Mouse (Mus musculus): ENCODE data around the gene Smyd4. TPM values are rescaled to one million over a fixed set of nuclear protein-coding genes. Genes with fewer than 3 reads are reported as not detected.

The Smyd4 gene
- polyA plus RNA-seq, 1 experiment from 2014 or later, result 13.8 TPM

DNA sequence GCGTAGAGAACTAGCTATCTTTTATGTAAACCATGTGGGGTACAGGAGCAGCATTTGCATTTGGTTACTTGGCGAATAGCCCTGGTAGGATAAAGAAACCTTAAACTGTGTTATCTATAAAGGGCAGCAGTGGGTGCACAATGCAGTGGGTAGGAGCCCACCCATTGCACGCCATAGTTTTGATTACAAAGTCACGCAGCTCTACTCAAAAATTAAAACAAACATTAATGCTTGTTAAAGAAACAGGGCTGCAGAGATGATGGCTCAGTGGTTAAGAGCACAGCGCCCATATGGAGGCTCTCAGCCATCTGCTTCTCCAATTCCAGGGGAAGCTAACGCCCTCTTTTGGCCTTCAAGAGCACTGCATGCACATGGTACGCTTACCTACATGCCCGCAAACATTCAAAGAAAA is 24.9 kb upstream of the Smyd4 start:
- Histone ChIP-seq H3K27ac (replicated peaks) (no peak overlapping the region), H3K4me2 (replicated peaks) (no peak overlapping the region), H3K4me1 (0 out of 2 replicates have a peak, but pooled peaks cover 12% of the 10 kb centered on the region), H3K9me3 (replicated peaks) (no peaks in the 10 kb centered on the region), H3K4me3 (replicated peaks) (no peak overlapping the region), H3K9ac (no peak overlapping the region), H3K36me3 (peaks cover 7% of the 10 kb centered on the region; the same call in 1 of the 2 replicates), H3K27me3 (no peaks in the 10 kb centered on the region)
- WGBS, result 59% methylated on average over 8 of the region's 8 CpGs
- ATAC-seq (ENCODE audit: insufficient number of reproducible peaks, low FRiP score, low TSS enrichment, low read depth), result no peak

DNA sequence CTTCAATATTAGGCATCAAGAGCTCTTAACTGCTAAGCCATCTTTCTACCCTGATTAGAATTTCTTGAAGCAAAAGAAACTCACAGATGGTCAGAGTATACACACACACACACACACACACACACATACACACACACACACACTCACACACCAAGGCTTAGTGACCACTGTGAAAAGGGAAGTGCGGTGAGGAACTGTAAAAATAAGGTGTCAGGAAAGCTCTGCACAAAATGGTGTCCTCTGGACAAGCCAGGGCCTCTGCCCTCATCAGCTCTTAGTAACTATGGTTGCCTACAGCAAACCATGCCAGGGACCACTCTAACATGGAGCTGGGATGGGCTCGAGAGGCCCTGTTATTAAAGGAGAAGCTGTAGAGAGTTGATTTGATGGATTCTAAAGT is 23.8 kb upstream of the Smyd4 start:
- Histone ChIP-seq H3K9me3 (replicated peaks) (no peaks in the 10 kb centered on the region), H3K36me3 (peaks cover 8% of the 10 kb centered on the region; the same call in 1 of the 2 replicates), H3K4me2 (replicated peaks) (no peak overlapping the region), H3K27me3 (no peaks in the 10 kb centered on the region), H3K9ac (no peak overlapping the region), H3K4me3 (replicated peaks) (no peak overlapping the region), H3K4me1 (0 out of 2 replicates have a peak, but pooled peaks cover 12% of the 10 kb centered on the region), H3K27ac (replicated peaks) (no peak overlapping the region)
- WGBS, result 91% methylated on average over 2 of the region's 2 CpGs
- ATAC-seq (ENCODE audit: insufficient number of reproducible peaks, low FRiP score, low TSS enrichment, low read depth), result no peak

DNA sequence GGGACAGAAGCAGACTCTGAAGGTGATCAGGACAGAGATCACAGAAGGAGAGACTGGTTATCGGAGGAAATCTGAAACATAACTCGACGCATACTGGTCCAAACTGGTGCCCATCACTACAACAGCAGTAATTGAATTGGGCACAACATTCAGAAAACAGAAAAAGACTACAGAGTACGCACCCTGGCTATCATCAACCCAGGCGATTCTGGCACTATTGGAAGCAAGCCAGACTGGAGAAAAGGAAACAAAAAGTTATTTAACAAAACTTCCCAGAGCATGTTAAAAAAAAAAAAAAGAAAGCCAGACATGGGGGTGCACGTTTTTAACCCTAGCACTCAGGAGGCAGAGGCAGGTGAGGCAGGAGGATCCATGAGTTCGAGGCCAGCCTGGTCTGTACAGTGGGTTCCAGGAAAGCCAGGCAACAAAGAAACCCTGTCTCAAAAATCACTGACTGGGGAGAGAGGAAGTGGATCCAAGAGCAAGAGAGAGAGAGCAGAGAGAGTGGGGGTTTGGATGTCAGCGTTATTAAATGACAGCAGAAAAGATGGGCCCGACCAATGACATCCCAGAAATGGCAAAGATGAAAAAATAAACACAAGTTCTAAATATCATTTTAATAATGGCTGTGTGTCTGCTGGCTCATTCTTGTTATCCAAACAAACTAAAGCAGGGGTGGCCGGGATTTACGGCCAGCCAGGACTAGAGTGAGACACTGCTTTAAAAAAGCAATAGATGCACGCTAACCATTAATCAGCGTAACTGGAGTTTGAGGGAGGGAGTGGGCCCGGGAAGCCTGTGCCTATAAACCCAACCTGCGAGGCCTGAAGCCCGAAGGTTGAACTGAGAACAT is 22.9 kb upstream of the Smyd4 start:
- ATAC-seq (ENCODE audit: insufficient number of reproducible peaks, low FRiP score, low TSS enrichment, low read depth), result no peak
- no peak overlapping the region for H3K4me2 ChIP-seq (replicated peaks)
- WGBS, result 73% methylated on average over 16 of the region's 16 CpGs
- peaks cover 7% of the 10 kb centered on the region; the same call in 1 of the 2 replicates for H3K36me3 ChIP-seq
- no peak overlapping the region for H3K27ac ChIP-seq (replicated peaks)
- no peaks in the 10 kb centered on the region for H3K27me3 ChIP-seq
- H3K4me1 ChIP-seq, result 0 out of 2 replicates have a peak, but pooled peaks cover 12% of the 10 kb centered on the region
- H3K9ac ChIP-seq, result no peak overlapping the region
- no peaks in the 10 kb centered on the region for H3K9me3 ChIP-seq (replicated peaks)
- no peak overlapping the region for H3K4me3 ChIP-seq (replicated peaks)

DNA sequence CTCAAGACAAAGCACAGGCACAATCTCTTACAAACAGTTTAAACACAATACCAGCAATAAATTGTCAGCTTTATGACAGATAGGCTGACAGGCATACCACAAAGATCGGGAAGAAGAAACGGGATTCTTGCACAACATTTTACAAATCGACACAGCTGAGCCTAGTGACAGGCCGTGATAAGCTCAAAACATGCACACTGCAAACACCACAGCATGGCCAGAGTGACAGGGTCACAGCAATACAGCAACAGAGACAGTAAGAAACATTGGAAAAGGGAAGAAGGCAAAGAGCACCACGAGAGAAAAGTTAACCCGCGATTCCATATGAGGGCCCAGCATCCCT is 22.3 kb upstream of the Smyd4 start:
- Histone ChIP-seq H3K9ac (no peak overlapping the region), H3K27ac (replicated peaks) (no peak overlapping the region), H3K4me2 (replicated peaks) (no peak overlapping the region), H3K27me3 (no peaks in the 10 kb centered on the region), H3K4me3 (replicated peaks) (no peak overlapping the region), H3K36me3 (peaks cover 8% of the 10 kb centered on the region), H3K4me1 (0 out of 2 replicates have a peak, but pooled peaks cover 12% of the 10 kb centered on the region), H3K9me3 (replicated peaks) (no peaks in the 10 kb centered on the region)
- WGBS, result 74% methylated on average over 7 of the region's 7 CpGs
- ATAC-seq (ENCODE audit: insufficient number of reproducible peaks, low FRiP score, low TSS enrichment, low read depth), result no peak

DNA sequence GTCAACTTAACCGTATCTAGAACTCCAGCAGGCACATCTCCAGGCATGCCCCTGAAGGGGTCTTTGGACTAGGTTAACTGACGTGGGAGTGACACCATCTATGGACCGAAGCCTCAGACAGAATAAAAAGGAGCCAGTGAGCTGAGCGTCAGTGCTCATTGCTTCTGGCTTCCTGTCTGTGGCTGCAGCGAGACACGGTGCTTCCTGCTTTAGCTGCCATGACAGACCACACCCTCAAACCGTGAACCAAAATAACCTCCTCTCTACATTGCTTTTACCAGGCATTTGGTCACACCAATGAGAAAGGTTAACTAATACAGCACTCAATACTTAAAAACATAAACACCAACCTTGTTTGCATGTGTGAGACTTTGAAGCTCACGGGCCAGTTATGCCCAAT is 11.6 kb upstream of the Smyd4 start:
- no peaks in the 10 kb centered on the region for H3K4me1 ChIP-seq
- peaks cover 61% of the 10 kb centered on the region for H3K36me3 ChIP-seq
- no peaks in the 10 kb centered on the region for H3K9me3 ChIP-seq (replicated peaks)
- no peak for ATAC-seq (ENCODE audit: insufficient number of reproducible peaks, low FRiP score, low TSS enrichment, low read depth)
- H3K27me3 ChIP-seq, result no peaks in the 10 kb centered on the region
- no peak overlapping the region for H3K4me3 ChIP-seq (replicated peaks)
- H3K4me2 ChIP-seq (replicated peaks), result no peak overlapping the region
- no peak overlapping the region for H3K27ac ChIP-seq (replicated peaks)
- H3K9ac ChIP-seq, result no peak overlapping the region
- 82% methylated on average over 8 of the region's 8 CpGs for WGBS

DNA sequence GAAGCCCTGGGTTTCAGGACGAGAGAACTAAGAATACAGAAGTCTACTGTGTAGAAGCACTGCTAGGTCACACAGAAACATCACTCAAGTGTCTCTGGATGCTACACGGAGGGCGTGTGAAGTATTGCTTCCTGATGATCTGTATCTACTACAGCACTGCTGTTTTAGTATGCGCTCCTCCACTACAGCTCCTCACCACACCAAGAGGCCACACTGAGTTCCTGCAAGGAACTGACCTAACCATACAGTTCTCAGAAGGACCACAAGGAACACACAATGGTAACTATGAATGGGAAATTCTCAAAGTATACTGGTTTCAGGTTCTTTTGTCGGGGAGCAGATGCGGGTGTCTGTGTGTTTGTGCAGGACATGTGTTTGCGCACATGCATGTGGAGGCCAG is 11.0 kb upstream of the Smyd4 start:
- Histone ChIP-seq H3K27ac (replicated peaks) (no peak overlapping the region), H3K9ac (no peak overlapping the region), H3K4me2 (replicated peaks) (no peak overlapping the region), H3K9me3 (replicated peaks) (no peaks in the 10 kb centered on the region), H3K4me1 (no peaks in the 10 kb centered on the region), H3K4me3 (replicated peaks) (no peak overlapping the region), H3K36me3 (peaks cover 64% of the 10 kb centered on the region), H3K27me3 (no peaks in the 10 kb centered on the region)
- 89% methylated on average over 7 of the region's 7 CpGs for WGBS
- no peak for ATAC-seq (ENCODE audit: insufficient number of reproducible peaks, low FRiP score, low TSS enrichment, low read depth)

DNA sequence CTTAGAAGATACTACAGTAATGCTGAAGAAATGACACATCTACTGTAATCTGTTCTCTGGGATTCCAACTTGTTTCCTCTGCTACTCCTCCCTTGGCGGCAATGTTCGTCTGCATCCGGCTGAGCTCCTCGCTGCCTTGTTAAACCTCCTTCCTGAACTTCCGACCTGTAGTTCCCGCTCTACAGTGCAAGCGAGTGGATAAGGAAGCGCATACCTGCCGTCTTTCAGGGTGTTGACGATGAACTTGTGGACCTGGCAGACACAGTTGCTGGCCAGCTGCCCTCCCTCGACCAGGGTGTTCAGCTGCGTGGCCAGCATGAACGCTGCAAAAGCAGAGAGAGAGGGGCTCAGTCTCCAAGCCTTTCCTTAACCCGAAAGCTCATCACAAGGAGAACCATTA is 8.2 kb upstream of the Smyd4 start:
- no peaks in the 10 kb centered on the region for H3K27me3 ChIP-seq
- peaks cover 59% of the 10 kb centered on the region for H3K36me3 ChIP-seq
- H3K4me3 ChIP-seq (replicated peaks), result no peak overlapping the region
- H3K4me2 ChIP-seq (replicated peaks), result no peak overlapping the region
- ATAC-seq (ENCODE audit: insufficient number of reproducible peaks, low FRiP score, low TSS enrichment, low read depth), result no peak
- no peak overlapping the region for H3K27ac ChIP-seq (replicated peaks)
- 93% methylated on average over 14 of the region's 14 CpGs for WGBS
- H3K4me1 ChIP-seq, result no peaks in the 10 kb centered on the region
- H3K9me3 ChIP-seq (replicated peaks), result no peaks in the 10 kb centered on the region
- H3K9ac ChIP-seq, result no peak overlapping the region

DNA sequence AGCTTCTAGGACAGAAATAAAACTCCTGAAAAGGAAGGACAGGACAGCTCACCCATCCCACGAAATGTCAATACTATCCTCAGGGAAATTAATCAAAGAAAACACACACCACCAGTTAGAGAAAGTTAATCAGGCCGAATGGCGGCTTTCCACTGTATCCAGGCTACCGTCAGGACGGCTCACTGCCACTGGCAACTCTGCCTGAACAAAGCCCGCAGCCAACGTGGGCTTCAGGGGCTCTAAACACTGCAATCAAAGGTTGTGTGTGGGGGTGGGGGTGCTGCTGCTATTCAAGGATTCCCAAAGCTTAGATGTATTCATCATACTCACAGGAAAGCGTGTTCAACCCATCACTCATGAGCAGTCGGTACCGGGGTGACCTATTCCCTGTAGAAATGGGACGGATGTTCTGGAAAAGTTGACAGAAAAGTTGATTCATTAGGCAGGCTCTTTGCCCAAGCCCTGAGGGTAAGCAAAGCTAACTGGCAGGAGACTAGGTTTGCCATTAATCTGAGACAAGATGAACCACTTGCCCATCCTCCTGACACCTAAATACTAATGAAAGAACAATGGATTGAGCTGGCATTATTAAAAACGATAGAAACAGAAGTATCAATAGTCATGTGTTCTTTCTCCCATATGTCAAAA is 7.4 kb upstream of the Smyd4 start:
- 87% methylated on average over 12 of the region's 12 CpGs for WGBS
- Histone ChIP-seq H3K4me3 (replicated peaks) (no peak overlapping the region), H3K4me2 (replicated peaks) (no peak overlapping the region), H3K4me1 (no peaks in the 10 kb centered on the region), H3K9ac (no peak overlapping the region), H3K27me3 (no peaks in the 10 kb centered on the region), H3K9me3 (replicated peaks) (no peaks in the 10 kb centered on the region), H3K36me3 (peaks cover 55% of the 10 kb centered on the region), H3K27ac (replicated peaks) (no peak overlapping the region)
- no peak for ATAC-seq (ENCODE audit: insufficient number of reproducible peaks, low FRiP score, low TSS enrichment, low read depth)

DNA sequence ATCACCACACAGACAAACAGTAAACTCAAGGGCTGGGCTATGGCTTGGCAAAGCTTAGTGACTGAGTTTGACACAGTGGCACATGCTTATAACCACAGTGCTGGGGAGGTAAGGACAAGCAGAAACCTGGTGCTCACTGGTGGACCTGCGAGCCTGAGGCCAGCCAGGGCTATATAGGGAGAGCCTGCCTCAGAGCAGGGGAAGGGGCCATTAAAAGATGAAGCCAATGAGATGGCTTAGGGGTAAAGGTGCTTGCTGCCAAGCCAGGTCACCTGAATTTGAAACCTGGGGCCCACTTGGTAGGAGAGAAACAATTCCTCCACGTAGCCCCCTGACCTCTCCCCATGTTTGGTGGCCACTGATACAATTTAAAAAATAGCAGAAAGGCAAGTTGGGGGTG is 5.1 kb upstream of the Smyd4 start:
- Histone ChIP-seq H3K4me1 (peaks cover 16% of the 10 kb centered on the region), H3K4me2 (replicated peaks) (no peak overlapping the region), H3K9me3 (replicated peaks) (no peaks in the 10 kb centered on the region), H3K36me3 (peaks cover 34% of the 10 kb centered on the region), H3K27ac (replicated peaks) (no peak overlapping the region), H3K4me3 (replicated peaks) (no peak overlapping the region), H3K27me3 (no peaks in the 10 kb centered on the region), H3K9ac (no peak overlapping the region)
- WGBS, result 97% methylated on average over 2 of the region's 2 CpGs
- ATAC-seq (ENCODE audit: insufficient number of reproducible peaks, low FRiP score, low TSS enrichment, low read depth), result no peak

DNA sequence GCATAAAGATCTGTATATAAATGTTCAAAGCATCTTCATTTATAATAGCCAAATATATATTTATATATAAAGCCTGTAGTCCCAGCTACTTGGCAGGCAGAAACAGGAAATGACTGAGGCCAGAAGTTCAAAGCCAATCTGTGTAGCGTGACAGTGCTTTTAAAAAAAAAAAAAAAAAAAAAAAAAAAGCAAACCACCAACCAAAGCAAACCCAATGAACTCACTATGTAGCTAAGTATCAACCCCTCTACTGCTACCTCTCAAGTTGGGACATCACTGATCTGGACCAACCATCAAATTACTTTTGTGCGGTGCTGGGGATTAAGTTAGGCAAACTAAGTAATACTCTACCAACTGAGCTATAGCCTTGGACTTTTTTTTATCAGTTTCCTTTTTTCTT is 4.1 kb upstream of the Smyd4 start:
- H3K4me2 ChIP-seq (replicated peaks), result no peak overlapping the region
- peaks cover 25% of the 10 kb centered on the region for H3K36me3 ChIP-seq
- H3K9me3 ChIP-seq (replicated peaks), result no peaks in the 10 kb centered on the region
- H3K4me1 ChIP-seq, result peaks cover 18% of the 10 kb centered on the region
- no peak overlapping the region for H3K4me3 ChIP-seq (replicated peaks)
- WGBS, result 52% methylated on average over 2 of the region's 2 CpGs
- ATAC-seq (ENCODE audit: insufficient number of reproducible peaks, low FRiP score, low TSS enrichment, low read depth), result no peak
- no peak overlapping the region for H3K27ac ChIP-seq (replicated peaks)
- no peak overlapping the region for H3K9ac ChIP-seq
- no peaks in the 10 kb centered on the region for H3K27me3 ChIP-seq

DNA sequence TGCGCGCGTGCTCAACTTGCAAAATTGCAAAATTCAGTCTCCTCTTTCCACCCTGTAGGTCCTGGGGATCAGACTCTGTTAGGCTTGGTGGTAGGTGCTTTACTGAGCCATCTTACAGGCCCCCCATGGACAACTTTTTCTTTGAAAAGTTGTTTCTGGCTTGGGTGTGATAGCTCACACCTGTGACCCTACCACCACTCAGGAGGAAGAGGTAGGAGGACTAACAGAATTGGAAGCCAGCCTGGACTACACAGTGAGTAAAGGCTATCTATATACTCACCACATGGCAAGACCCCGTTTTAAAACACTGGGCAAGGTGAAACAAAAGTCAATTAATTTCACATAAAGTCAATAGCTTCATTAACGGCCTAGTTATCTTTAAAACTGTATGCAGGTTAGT is 3.5 kb upstream of the Smyd4 start:
- Histone ChIP-seq H3K27ac (replicated peaks) (no peak overlapping the region), H3K27me3 (no peaks in the 10 kb centered on the region), H3K9me3 (replicated peaks) (no peaks in the 10 kb centered on the region), H3K4me3 (replicated peaks) (no peak overlapping the region), H3K4me2 (replicated peaks) (no peak overlapping the region), H3K9ac (no peak overlapping the region), H3K36me3 (peaks cover 21% of the 10 kb centered on the region), H3K4me1 (peaks cover 18% of the 10 kb centered on the region)
- 91% methylated on average over 5 of the region's 5 CpGs for WGBS
- ATAC-seq (ENCODE audit: insufficient number of reproducible peaks, low FRiP score, low TSS enrichment, low read depth), result no peak
